Mouse (Mus musculus): ENCODE results near the gene Gm10563. TPM values are rescaled to one million over a fixed set of nuclear protein-coding genes. Genes with fewer than 3 reads are reported as not detected.

Gm10563 gene
- polyA plus RNA-seq, 1 experiment from 2014 or later, result not detected

- Histone ChIP-seq H3K27me3 (ENCODE audit: insufficient read depth, poor library complexity, severe bottlenecking) (no peaks in the 10 kb centered on the region), H3K4me3 (no peak overlapping the region), H3K9me3 (no peaks in the 10 kb centered on the region), H3K36me3 (peaks cover 12% of the 10 kb centered on the region; the same call in 1 of the 2 replicates), H3K4me1 (peaks cover 13% of the 10 kb centered on the region; the same call in 1 of the 2 replicates), H3K27ac (no peak overlapping the region)
- no peak for DNase-seq (ENCODE audit: low spot score)
Measured at GRCm38 (mm10) chr4:155666903-155667302, 21.7 kb upstream of the Gm10563 start.

- Histone ChIP-seq H3K4me3 (no peak overlapping the region), H3K36me3 (peaks cover 50% of the 10 kb centered on the region), H3K27ac (no peak overlapping the region), H3K4me1 (peaks cover 20% of the 10 kb centered on the region; the same call in 1 of the 2 replicates), H3K27me3 (ENCODE audit: insufficient read depth, poor library complexity, severe bottlenecking) (peaks cover 23% of the 10 kb centered on the region), H3K9me3 (no peaks in the 10 kb centered on the region)
- peak; percentile 73 for DNase-seq (ENCODE audit: low spot score)
- 79% methylated on average over 12 of the region's 12 CpGs for WGBS
Measured at GRCm38 (mm10) chr4:155660641-155661040, 15.4 kb upstream of the Gm10563 start.

- Histone ChIP-seq H3K27me3 (ENCODE audit: insufficient read depth, poor library complexity, severe bottlenecking) (peaks cover 40% of the 10 kb centered on the region), H3K36me3 (peaks cover 39% of the 10 kb centered on the region), H3K4me1 (peaks cover 37% of the 10 kb centered on the region), H3K9me3 (no peaks in the 10 kb centered on the region), H3K27ac (no peak overlapping the region), H3K4me3 (0 out of 2 replicates have a peak overlapping the region, but pooled peaks have one; percentile 0)
- peak; percentile 72 for DNase-seq (ENCODE audit: low spot score)
- WGBS, result 95% methylated on average over 10 of the region's 10 CpGs
Measured at GRCm38 (mm10) chr4:155658961-155659360, 13.8 kb upstream of the Gm10563 start.

- peaks cover 65% of the 10 kb centered on the region for H3K27me3 ChIP-seq (ENCODE audit: insufficient read depth, poor library complexity, severe bottlenecking)
- DNase-seq (ENCODE audit: low spot score), result no peak
- peaks cover 64% of the 10 kb centered on the region for H3K4me1 ChIP-seq
- H3K4me3 ChIP-seq, result no peak overlapping the region
- no peak overlapping the region for H3K27ac ChIP-seq
- 92% methylated on average over 13 of the region's 13 CpGs for WGBS
- H3K36me3 ChIP-seq, result peaks cover 44% of the 10 kb centered on the region
- no peaks in the 10 kb centered on the region for H3K9me3 ChIP-seq
Measured at GRCm38 (mm10) chr4:155656214-155656751, 11.1 kb upstream of the Gm10563 start.

- peak; percentile 86 for DNase-seq (ENCODE audit: low spot score)
- peaks cover 62% of the 10 kb centered on the region for H3K4me1 ChIP-seq
- H3K27ac ChIP-seq, result peak overlapping the region; percentile 89
- H3K9me3 ChIP-seq, result no peaks in the 10 kb centered on the region
- H3K36me3 ChIP-seq, result peaks cover 52% of the 10 kb centered on the region
- WGBS, result under 1% methylated on average over 52 of the region's 52 CpGs
- H3K4me3 ChIP-seq, result peak overlapping the region; percentile 72
- peaks cover 68% of the 10 kb centered on the region for H3K27me3 ChIP-seq (ENCODE audit: insufficient read depth, poor library complexity, severe bottlenecking)
Measured at GRCm38 (mm10) chr4:155654456-155655298, 9.5 kb upstream of the Gm10563 start.

DNA sequence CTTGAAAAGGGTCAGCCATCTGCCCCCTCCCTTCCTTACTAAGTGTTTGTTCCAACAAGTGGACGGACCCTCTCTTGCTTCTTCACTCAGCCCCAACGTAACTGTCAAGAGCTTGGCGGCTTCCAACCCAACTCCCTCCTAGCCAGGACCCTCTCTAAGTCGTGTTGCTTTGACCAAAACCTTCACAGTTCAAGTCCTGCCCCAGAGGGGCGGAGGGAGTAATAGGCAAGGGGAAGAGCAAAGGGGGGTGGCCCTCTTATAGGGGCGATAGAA lies 8.9 kb upstream of the Gm10563 start:
- Histone ChIP-seq H3K36me3 (peaks cover 54% of the 10 kb centered on the region), H3K27me3 (ENCODE audit: insufficient read depth, poor library complexity, severe bottlenecking) (peaks cover 68% of the 10 kb centered on the region)
- WGBS, result 2% methylated on average over 6 of the region's 6 CpGs

DNA sequence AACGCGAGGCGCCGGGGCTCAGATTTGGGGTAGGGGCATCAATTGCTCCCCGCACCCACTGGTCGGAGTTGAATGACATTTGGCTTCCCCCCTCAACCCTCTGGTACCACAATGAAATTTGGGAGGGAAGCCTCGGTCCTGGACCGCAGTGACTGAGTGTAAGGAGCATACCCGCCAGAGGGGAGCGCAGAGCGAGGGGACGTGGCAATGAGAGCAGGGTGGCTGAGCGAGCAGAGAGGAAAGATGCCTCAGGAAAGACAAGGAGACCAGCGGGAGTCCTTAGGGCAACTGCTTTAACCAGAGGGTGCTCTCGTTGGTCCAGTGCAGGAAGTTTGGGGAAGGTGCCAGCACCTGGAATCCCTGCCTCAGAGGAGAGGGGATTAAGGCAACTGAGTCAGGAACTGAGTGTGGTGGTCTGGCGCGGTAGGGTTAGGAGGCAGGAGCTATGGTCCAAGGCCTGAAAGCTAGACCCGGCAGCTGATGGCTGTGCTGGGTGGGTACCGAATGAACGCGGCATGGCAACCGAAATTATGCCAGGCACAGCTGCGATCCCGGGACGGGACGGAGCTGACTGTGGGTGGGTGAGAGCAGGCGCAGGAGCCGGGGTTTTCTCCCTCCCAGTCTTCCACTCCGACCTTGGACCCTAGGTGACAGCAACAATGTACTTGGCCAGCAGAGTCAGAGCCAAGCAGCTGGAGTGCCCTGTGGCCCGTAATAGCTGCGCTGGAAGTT lies 8.4 kb upstream of the Gm10563 start:
- H3K9me3 ChIP-seq, result no peaks in the 10 kb centered on the region
- 1% methylated on average over 31 of the region's 31 CpGs for WGBS
- H3K4me1 ChIP-seq, result peaks cover 54% of the 10 kb centered on the region
- peak overlapping the region; percentile 89 for H3K27ac ChIP-seq
- peaks cover 65% of the 10 kb centered on the region for H3K27me3 ChIP-seq (ENCODE audit: insufficient read depth, poor library complexity, severe bottlenecking)
- H3K4me3 ChIP-seq, result peak overlapping the region; percentile 72
- peaks cover 56% of the 10 kb centered on the region for H3K36me3 ChIP-seq
- DNase-seq (ENCODE audit: low spot score), result no peak

More for the DNA sequence above, 8.9 kb upstream of the Gm10563 start:
- no peaks in the 10 kb centered on the region for H3K9me3 ChIP-seq
- peak overlapping the region; percentile 72 for H3K4me3 ChIP-seq
- H3K4me1 ChIP-seq, result peaks cover 57% of the 10 kb centered on the region
- H3K27ac ChIP-seq, result peak overlapping the region; percentile 89
- DNase-seq (ENCODE audit: low spot score), result no peak

DNA sequence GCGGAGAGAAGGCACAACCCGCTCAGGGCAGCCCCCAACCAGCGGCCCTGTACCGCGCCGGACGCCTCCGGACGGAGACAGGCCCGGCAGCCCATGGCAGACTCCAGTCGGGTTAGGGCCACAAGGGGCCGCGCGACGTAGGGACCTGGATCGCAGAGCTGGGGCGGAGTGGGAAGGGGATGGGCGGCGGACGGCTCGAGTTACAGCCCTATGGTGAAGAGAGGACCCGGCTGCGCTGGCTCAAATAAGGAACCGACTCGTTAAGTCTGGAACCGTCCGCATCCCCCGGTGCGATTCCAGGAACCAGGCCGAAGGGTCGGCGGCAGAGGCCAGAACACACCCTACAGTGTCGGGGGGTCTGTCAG lies 7.9 kb upstream of the Gm10563 start, which contains the start of gene Mmp23:
Mmp23 (minus strand) TSS at position 299 of the 365 bp plus-strand sequence.
- Histone ChIP-seq H3K9me3 (no peaks in the 10 kb centered on the region), H3K36me3 (peaks cover 59% of the 10 kb centered on the region), H3K4me3 (peak within 1 kb of the TSS; percentile 72), H3K27me3 (ENCODE audit: insufficient read depth, poor library complexity, severe bottlenecking) (peaks cover 65% of the 10 kb centered on the region), H3K27ac (peak within 1 kb of the TSS; percentile 89), H3K4me1 (peaks cover 54% of the 10 kb centered on the region)
- WGBS, result under 1% methylated on average over 33 of the region's 33 CpGs
- DNase-seq (ENCODE audit: low spot score), result peak; percentile 83

DNA sequence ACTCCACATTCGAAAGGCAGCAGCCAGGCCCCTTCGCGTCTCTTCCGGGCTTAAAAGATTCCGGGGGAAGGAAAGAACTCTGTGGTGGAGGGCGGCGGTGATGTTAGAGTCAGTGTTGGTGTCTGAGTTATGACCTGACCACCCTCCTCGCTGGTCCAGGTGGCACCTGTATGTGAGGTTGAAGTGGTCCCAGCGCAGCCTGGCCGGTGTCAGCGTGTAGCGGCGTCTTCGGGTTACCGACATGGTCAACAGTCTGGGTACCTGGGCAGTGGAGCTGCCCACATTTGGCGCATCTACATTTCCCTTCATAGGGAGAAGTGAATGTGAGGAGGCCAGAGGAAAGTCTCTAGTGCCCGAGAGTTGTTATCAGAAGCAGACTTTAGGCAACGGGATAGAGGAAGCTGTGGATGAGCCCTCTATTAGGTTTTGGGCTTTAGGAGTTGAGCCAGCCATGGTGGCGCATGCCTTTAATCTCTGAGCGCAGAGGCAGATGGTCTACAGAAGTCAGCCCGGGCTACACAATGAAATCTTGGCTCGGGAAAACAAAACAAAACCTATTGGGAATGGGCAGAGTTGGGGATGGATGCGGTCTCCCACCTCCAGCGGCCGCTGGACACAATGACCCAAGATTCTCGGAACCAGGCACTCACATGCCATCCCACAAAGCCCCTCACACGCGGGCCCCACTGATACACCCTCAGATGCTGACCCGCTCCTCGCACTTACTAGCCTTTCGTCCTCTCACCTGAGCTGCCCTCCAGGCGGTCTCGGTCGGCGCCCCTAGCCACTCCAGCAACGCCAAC lies 7.3 kb upstream of the Gm10563 start:
- Histone ChIP-seq H3K36me3 (peaks cover 60% of the 10 kb centered on the region), H3K27ac (peak overlapping the region; percentile 89), H3K9me3 (no peaks in the 10 kb centered on the region), H3K27me3 (ENCODE audit: insufficient read depth, poor library complexity, severe bottlenecking) (peaks cover 63% of the 10 kb centered on the region), H3K4me3 (peak overlapping the region; percentile 72), H3K4me1 (peaks cover 51% of the 10 kb centered on the region)
- WGBS, result 23% methylated on average over 36 of the region's 36 CpGs
- DNase-seq (ENCODE audit: low spot score), result no peak

DNA sequence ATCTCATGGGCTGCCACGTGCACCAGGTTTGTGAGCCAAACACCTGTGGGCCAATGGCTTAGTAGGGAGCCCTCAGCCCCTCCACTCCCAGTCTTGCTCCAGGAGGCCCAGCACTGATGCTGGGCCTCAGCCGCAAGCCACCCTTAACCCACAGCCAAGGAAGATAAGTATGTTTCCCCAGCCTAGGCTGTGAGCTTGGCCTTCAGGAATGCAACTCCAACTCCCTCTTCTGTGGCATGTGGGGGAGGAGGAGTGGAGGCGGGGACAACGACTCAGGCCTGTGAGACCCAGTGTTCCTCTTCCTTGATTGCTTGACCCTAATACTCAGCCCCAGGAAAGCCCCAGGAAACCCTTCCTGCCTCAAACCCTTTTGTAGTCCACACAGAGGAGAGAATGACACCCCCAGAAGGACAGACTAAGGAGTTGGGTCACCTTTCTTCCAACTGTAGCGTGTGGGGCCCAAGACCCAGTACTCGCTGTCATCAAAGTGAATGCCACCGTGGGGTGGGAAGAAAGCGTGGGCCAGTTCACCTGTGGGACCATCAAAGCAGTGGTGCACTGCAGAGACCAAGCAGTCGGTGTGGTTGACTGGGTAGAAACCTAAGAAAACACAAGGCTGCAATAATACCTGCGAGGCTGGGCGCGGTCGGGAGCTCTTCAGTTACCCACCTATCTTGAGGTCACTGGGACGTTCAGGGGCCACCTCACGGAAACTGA lies 6.5 kb upstream of the Gm10563 start:
- H3K36me3 ChIP-seq, result peaks cover 59% of the 10 kb centered on the region
- H3K4me3 ChIP-seq, result peak overlapping the region; percentile 72
- no peaks in the 10 kb centered on the region for H3K9me3 ChIP-seq
- peaks cover 51% of the 10 kb centered on the region for H3K4me1 ChIP-seq
- peaks cover 56% of the 10 kb centered on the region for H3K27me3 ChIP-seq (ENCODE audit: insufficient read depth, poor library complexity, severe bottlenecking)
- 48% methylated on average over 15 of the region's 15 CpGs for WGBS
- DNase-seq (ENCODE audit: low spot score), result peak; percentile 92
- H3K27ac ChIP-seq, result peak overlapping the region; percentile 89

- no peak for DNase-seq (ENCODE audit: low spot score)
- Histone ChIP-seq H3K27me3 (ENCODE audit: insufficient read depth, poor library complexity, severe bottlenecking) (peaks cover 32% of the 10 kb centered on the region), H3K9me3 (no peaks in the 10 kb centered on the region), H3K36me3 (peaks cover 64% of the 10 kb centered on the region), H3K4me3 (no peak overlapping the region), H3K27ac (no peak overlapping the region), H3K4me1 (peaks cover 39% of the 10 kb centered on the region)
- WGBS, result 91% methylated on average over 11 of the region's 11 CpGs
Measured at GRCm38 (mm10) chr4:155649355-155649754, 4.1 kb upstream of the Gm10563 start.

- Histone ChIP-seq H3K36me3 (peaks cover 89% of the 10 kb centered on the region), H3K4me3 (no peak overlapping the region), H3K4me1 (peaks cover 2% of the 10 kb centered on the region), H3K27ac (no peak overlapping the region), H3K27me3 (ENCODE audit: insufficient read depth, poor library complexity, severe bottlenecking) (0 out of 2 replicates have a peak, but pooled peaks cover 2% of the 10 kb centered on the region), H3K9me3 (no peaks in the 10 kb centered on the region)
- DNase-seq (ENCODE audit: low spot score), result no peak
- 89% methylated on average over 5 of the region's 5 CpGs for WGBS
Measured at GRCm38 (mm10) chr4:155645721-155646120, 513 bp upstream of the Gm10563 start.
